Mouse (Mus musculus): ENCODE measurements around the gene Kcnq5.

DNA sequence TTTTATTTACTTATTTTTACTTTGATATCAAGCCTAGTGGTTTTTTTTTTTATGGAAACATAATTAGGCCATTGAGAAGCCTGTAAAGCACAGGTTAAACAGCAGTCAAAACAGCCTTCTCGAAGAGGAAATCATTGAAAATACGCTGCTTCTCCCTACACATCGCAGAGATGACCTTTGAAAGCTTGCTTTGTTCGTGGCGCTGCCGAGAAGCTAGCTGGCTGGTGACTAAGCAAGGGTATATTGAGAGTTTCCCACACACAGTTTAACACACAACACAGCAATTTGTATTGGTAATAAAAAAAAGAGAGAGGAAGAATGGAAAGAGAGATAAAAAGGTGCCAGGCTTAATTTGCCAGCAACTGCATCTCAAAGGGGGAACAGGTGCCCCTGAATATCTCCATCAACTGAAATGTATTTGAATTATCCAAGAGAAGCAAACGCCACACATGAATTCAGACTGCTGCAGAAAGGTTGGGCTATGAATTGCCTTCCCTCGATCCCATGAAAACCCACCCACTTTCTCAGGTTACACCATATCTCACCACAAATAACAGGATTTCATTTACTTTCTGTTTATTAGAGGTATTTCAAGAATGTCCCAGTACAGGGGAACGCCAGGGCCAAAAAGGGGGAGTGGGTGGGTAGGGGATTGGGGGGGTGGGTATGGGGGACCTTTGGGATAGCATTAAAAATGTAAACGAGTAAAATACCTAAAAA lies 461.8 kb downstream of the Kcnq5 start:
- no peak for TF ChIP-seq CTCF (IDR thresholded peaks at IDR 0.05; ENCODE audit: control insufficient read depth, insufficient read depth, insufficient replicate concordance, low read depth, low read length)
- TF ChIP-seq POLR2A (IDR thresholded peaks at IDR 0.05; ENCODE audit: control insufficient read depth, low read depth, low read length) = no peak
